Mouse (Mus musculus) hindbrain, embryonic 13.5 days (tissue): ENCODE results near the gene Dtnbp1. TPM values are rescaled to one million over a fixed set of nuclear protein-coding genes. Genes with fewer than 3 reads are reported as not detected.

Source experiments
- ATAC-seq: fragments of 200-750 bp; cut with Nextera tagmentation; 2 replicates; pipeline ENCODE4 v1.8.0; 2017; ENCODE audit warnings: moderate TSS enrichment; ENCODE audit not compliant: low FRiP score
- H3K27ac ChIP-seq: fragments of 300-500 bp; sonication (generic); 2 replicates; pipeline ENCODE4 v1.5.1; 2015; ENCODE audit warnings: inconsistent platforms, mild to moderate bottlenecking, moderate library complexity
- H3K27me3 ChIP-seq: fragments of 300-500 bp; sonication (generic); 2 replicates; pipeline ENCODE4 v1.6.1; 2015; ENCODE audit warnings: mild to moderate bottlenecking, inconsistent platforms
- H3K36me3 ChIP-seq: fragments of 300-500 bp; sonication (generic); 2 replicates; pipeline ENCODE4 v1.6.1; 2015; ENCODE audit warnings: mild to moderate bottlenecking, inconsistent platforms
- H3K4me1 ChIP-seq: fragments of 300-500 bp; sonication (generic); replicated peaks from 2 replicates; pipeline ENCODE4 v1.6.1; 2015; ENCODE audit warnings: inconsistent platforms
- H3K4me2 ChIP-seq: fragments of 300-500 bp; sonication (generic); 2 replicates; pipeline ENCODE4 v1.6.1; 2015; ENCODE audit warnings: inconsistent platforms, mild to moderate bottlenecking, moderate library complexity
- H3K4me3 ChIP-seq: fragments of 300-500 bp; sonication (generic); 2 replicates; pipeline ENCODE4 v1.5.1; 2015; ENCODE audit warnings: mild to moderate bottlenecking, inconsistent platforms
- H3K9ac ChIP-seq: fragments of 300-500 bp; sonication (generic); 2 replicates; pipeline ENCODE4 v1.6.1; 2015; ENCODE audit warnings: mild to moderate bottlenecking, inconsistent platforms
- H3K9me3 ChIP-seq: fragments of 300-500 bp; sonication (generic); 2 replicates; pipeline ENCODE4 v1.6.1; 2016; ENCODE audit warnings: inconsistent platforms
- WGBS: fragments of 180-500 bp; shearing (Covaris S2); methylation state at CpG from one replicate; pipeline ENCODE4 v1.1.7; 2015; 5-methylcytosine and 5-hydroxymethylcytosine counted together
- polyA plus RNA-seq: library from polyadenylated mRNA; unstranded; fragments of >200 nt; fragmentation: Nextera tagmentation; extraction: Ambion mirVana; gene quantifications from 2 replicates; pipeline ENCODE4 v1.2.1, GENCODE M21; 2015

Gene Dtnbp1
- polyA plus RNA-seq, 1 experiment from 2014 or later: 111 TPM

GRCm38 (mm10) chr13:44912851-44913250 is 89.1 kb downstream of the Dtnbp1 start:
- H3K4me1 ChIP-seq: peaks cover 30% of the 10 kb centered on the region
- WGBS: 75% methylated on average over 2 of the region's 2 CpGs
- H3K27me3 ChIP-seq: no peaks in the 10 kb centered on the region
- no peak overlapping the region for H3K9ac ChIP-seq
- no peak overlapping the region for H3K4me3 ChIP-seq
- no peaks in the 10 kb centered on the region for H3K9me3 ChIP-seq
- ATAC-seq: peak; percentile 39
- H3K27ac ChIP-seq: peak overlapping the region; percentile 49; the same call in 1 of the 2 replicates
- peaks cover 95% of the 10 kb centered on the region for H3K36me3 ChIP-seq
- H3K4me2 ChIP-seq: no peak overlapping the region

GRCm38 (mm10) chr13:44908790-44909189 is 93.2 kb downstream of the Dtnbp1 start:
- H3K4me2 ChIP-seq: no peak overlapping the region
- WGBS: 17% methylated on average over 1 of the region's 1 CpGs
- no peak for ATAC-seq
- H3K9ac ChIP-seq: no peak overlapping the region
- H3K36me3 ChIP-seq: peaks cover 88% of the 10 kb centered on the region
- no peaks in the 10 kb centered on the region for H3K9me3 ChIP-seq
- peaks cover 47% of the 10 kb centered on the region for H3K4me1 ChIP-seq
- H3K27ac ChIP-seq: peak overlapping the region; percentile 41
- no peaks in the 10 kb centered on the region for H3K27me3 ChIP-seq
- H3K4me3 ChIP-seq: no peak overlapping the region

GRCm38 (mm10) chr13:44907702-44908101 is 94.2 kb downstream of the Dtnbp1 start:
- Histone ChIP-seq H3K4me2 (no peak overlapping the region), H3K27me3 (no peaks in the 10 kb centered on the region), H3K4me1 (peaks cover 42% of the 10 kb centered on the region), H3K9me3 (no peaks in the 10 kb centered on the region), H3K27ac (peak overlapping the region; percentile 41), H3K9ac (no peak overlapping the region), H3K4me3 (no peak overlapping the region), H3K36me3 (peaks cover 87% of the 10 kb centered on the region)
- ATAC-seq: peak; percentile 93
- WGBS: 41% methylated on average over 6 of the region's 6 CpGs

DNA sequence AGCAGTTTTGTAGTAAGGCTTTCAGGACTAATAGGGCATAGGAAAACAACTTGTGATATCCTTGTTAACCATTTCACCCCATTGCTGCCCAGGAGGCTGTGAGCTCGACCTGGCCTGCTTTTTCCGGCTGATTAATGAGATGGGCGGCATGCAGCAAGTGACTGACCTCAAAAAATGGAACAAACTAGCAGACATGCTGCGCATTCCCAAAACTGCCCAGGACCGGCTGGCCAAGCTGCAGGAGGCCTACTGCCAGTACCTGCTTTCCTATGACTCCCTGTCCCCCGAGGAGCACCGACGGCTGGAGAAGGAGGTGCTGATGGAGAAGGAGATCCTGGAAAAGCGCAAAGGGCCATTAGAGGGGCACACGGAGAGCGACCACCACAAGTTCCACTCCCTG is 95.8 kb downstream of the Dtnbp1 start:
- no peak overlapping the region for H3K27ac ChIP-seq

GRCm38 (mm10) chr13:44904271-44904670 is 97.7 kb downstream of the Dtnbp1 start:
- Histone ChIP-seq H3K4me2 (no peak overlapping the region), H3K36me3 (peaks cover 72% of the 10 kb centered on the region), H3K4me1 (peaks cover 31% of the 10 kb centered on the region), H3K9me3 (no peaks in the 10 kb centered on the region), H3K9ac (no peak overlapping the region), H3K27ac (no peak overlapping the region), H3K4me3 (no peak overlapping the region), H3K27me3 (no peaks in the 10 kb centered on the region)
- WGBS: 76% methylated on average over 1 of the region's 1 CpGs
- no peak for ATAC-seq

More for the DNA sequence above, 95.8 kb downstream of the Dtnbp1 start:
- Histone ChIP-seq H3K27me3 (no peaks in the 10 kb centered on the region), H3K4me3 (no peak overlapping the region), H3K36me3 (peaks cover 82% of the 10 kb centered on the region), H3K4me1 (peaks cover 34% of the 10 kb centered on the region), H3K9me3 (no peaks in the 10 kb centered on the region), H3K9ac (no peak overlapping the region), H3K4me2 (no peak overlapping the region)
- ATAC-seq: no peak
- 88% methylated on average over 11 of the region's 11 CpGs for WGBS

DNA sequence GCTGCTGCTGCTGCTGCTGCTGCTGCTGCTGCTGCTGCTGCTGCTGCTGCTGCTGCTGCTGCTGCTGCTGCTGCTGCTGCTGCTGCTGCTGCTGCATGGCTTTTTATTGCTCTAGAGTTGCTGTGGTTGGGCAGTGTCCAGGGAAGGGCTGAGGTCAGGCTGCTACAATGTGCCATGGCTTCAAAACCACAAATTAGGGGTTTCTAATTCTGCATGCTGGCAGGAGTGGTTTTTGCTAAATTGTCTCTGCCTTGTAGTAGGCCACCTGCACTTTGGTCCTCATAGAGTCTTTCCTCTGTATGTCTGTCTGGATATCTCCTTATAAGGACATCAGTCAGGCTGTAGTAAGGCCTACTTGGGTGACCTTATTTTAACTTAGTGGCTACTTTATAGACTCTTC is 98.5 kb downstream of the Dtnbp1 start:
- Histone ChIP-seq H3K9me3 (no peaks in the 10 kb centered on the region), H3K27me3 (no peaks in the 10 kb centered on the region), H3K4me1 (peaks cover 23% of the 10 kb centered on the region), H3K4me2 (no peak overlapping the region), H3K27ac (no peak overlapping the region), H3K36me3 (peaks cover 73% of the 10 kb centered on the region), H3K9ac (no peak overlapping the region), H3K4me3 (no peak overlapping the region)
- no peak for ATAC-seq

- peaks cover 74% of the 10 kb centered on the region for H3K36me3 ChIP-seq
- H3K27ac ChIP-seq: no peak overlapping the region
- H3K9me3 ChIP-seq: no peaks in the 10 kb centered on the region
- H3K27me3 ChIP-seq: no peaks in the 10 kb centered on the region
- H3K4me3 ChIP-seq: no peak overlapping the region
- H3K9ac ChIP-seq: no peak overlapping the region
- no peak overlapping the region for H3K4me2 ChIP-seq
- peaks cover 12% of the 10 kb centered on the region for H3K4me1 ChIP-seq
- 96% methylated on average over 6 of the region's 6 CpGs for WGBS
- ATAC-seq: no peak
These were observed 99.6 kb downstream of the Dtnbp1 start for GRCm38 (mm10) chr13:44902299-44902698.

DNA sequence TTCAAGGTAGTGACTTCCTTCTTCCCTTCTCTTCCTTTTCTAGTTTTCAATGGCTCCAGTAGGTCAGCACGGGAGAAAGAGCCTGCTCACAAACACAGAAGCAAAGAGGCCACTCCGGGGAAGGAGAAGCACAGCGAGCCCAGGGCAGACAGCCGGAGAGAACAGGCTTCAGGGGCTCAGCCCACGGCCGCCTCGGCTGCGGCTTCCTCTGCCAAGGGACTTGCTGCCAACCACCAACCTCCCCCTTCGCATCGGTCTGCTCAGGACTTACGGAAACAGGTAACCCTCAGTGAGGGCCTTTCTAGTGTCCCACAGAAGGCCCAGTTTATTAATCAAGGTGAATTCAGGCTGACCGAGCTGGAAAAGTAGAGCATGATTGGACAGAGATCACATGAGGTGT is 105.7 kb downstream of the Dtnbp1 start:
- no peak for ATAC-seq
- Histone ChIP-seq H3K9me3 (no peaks in the 10 kb centered on the region), H3K4me3 (no peak overlapping the region), H3K4me1 (peaks cover 16% of the 10 kb centered on the region), H3K4me2 (no peak overlapping the region), H3K9ac (no peak overlapping the region), H3K36me3 (peaks cover 54% of the 10 kb centered on the region), H3K27ac (no peak overlapping the region), H3K27me3 (no peaks in the 10 kb centered on the region)
- WGBS: 94% methylated on average over 12 of the region's 12 CpGs

- ATAC-seq: no peak
- Histone ChIP-seq H3K4me1 (peaks cover 25% of the 10 kb centered on the region), H3K27ac (no peak overlapping the region), H3K4me2 (no peak overlapping the region), H3K36me3 (peaks cover 30% of the 10 kb centered on the region), H3K27me3 (no peaks in the 10 kb centered on the region), H3K9ac (no peak overlapping the region), H3K4me3 (no peak overlapping the region), H3K9me3 (no peaks in the 10 kb centered on the region)
- WGBS: 41% methylated on average over 5 of the region's 5 CpGs
These were observed 109.9 kb downstream of the Dtnbp1 start for GRCm38 (mm10) chr13:44891813-44892730.

DNA sequence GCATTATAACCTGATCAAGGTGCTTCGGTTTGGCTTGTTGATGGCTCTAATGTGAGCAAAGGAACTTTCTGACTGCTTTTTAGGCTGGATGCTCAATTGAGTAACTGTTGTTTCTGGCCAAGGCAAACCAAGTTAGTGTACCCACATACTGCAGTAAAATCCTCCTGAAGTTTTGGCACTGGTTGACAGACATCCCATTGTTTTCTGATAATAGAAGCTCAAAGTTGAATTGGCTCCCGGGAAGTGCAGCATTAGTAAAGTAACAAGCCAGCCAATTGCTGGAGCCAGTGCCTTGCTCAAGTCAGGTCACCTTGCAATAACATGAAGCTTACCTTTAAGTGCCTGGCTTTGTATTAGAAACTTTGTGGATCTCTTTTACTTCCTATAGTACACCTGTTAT is 111.3 kb downstream of the Dtnbp1 start:
- peaks cover 24% of the 10 kb centered on the region for H3K36me3 ChIP-seq
- H3K27ac ChIP-seq: no peak overlapping the region
- no peak overlapping the region for H3K9ac ChIP-seq
- H3K4me2 ChIP-seq: no peak overlapping the region
- H3K4me3 ChIP-seq: no peak overlapping the region
- peaks cover 25% of the 10 kb centered on the region for H3K4me1 ChIP-seq
- H3K9me3 ChIP-seq: no peaks in the 10 kb centered on the region
- 50% methylated on average over 2 of the region's 2 CpGs for WGBS
- H3K27me3 ChIP-seq: no peaks in the 10 kb centered on the region
- ATAC-seq: no peak

DNA sequence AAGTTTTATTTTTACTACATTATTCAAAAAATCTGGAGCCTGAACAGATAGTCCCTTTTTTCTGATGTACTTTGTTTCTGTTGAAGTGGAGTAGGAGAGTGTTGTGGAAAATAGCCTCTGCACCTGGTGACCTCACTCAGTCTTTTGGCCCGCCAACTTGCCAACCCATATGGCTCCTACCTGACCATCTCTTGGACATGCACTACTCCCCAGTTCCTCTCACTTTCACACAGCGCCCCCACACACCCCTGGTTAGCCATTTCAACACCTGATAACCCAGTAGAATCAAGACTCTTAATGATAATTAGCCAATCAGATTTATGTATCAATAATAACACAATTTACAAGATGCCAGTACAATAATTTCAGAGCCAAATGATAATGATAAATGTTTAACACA is 115.7 kb downstream of the Dtnbp1 start:
- H3K4me3 ChIP-seq: no peak overlapping the region
- H3K27ac ChIP-seq: no peak overlapping the region
- ATAC-seq: no peak
- 94% methylated on average over 2 of the region's 2 CpGs for WGBS
- no peaks in the 10 kb centered on the region for H3K27me3 ChIP-seq
- H3K36me3 ChIP-seq: peaks cover 16% of the 10 kb centered on the region
- H3K4me2 ChIP-seq: no peak overlapping the region
- no peak overlapping the region for H3K9ac ChIP-seq
- H3K9me3 ChIP-seq: no peaks in the 10 kb centered on the region
- H3K4me1 ChIP-seq: peaks cover 18% of the 10 kb centered on the region; the same call in 1 of the 2 replicates

- 91% methylated on average over 4 of the region's 4 CpGs for WGBS
- no peak overlapping the region for H3K9ac ChIP-seq
- H3K27me3 ChIP-seq: no peaks in the 10 kb centered on the region
- no peak overlapping the region for H3K4me2 ChIP-seq
- no peak overlapping the region for H3K4me3 ChIP-seq
- no peaks in the 10 kb centered on the region for H3K9me3 ChIP-seq
- peaks cover 7% of the 10 kb centered on the region for H3K36me3 ChIP-seq
- ATAC-seq: no peak
- H3K27ac ChIP-seq: no peak overlapping the region
- H3K4me1 ChIP-seq: peaks cover 35% of the 10 kb centered on the region
These were observed 120.9 kb downstream of the Dtnbp1 start for GRCm38 (mm10) chr13:44881001-44881400.

DNA sequence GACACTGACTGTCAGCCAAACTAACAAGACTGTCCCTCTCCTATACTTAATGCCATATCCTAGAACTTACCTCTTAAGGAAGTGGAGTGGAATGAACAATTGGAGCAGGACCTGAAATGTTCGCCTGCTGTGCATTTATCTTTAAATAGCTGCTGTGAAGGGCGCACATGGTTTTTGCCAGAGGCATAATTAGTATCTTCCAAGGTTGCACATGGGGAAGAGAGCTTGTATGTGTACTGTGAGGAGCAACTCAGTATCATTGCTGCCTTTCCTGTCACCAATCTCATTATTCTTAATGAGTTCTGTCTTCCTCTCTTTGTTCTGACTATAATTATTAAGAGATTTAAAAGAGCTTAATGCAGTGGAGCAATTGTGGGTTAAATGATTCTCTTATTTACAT is 125.1 kb downstream of the Dtnbp1 start:
- peaks cover 16% of the 10 kb centered on the region for H3K36me3 ChIP-seq
- no peak overlapping the region for H3K9ac ChIP-seq
- H3K4me1 ChIP-seq: peaks cover 32% of the 10 kb centered on the region
- peak overlapping the region; percentile 50 for H3K27ac ChIP-seq
- no peaks in the 10 kb centered on the region for H3K27me3 ChIP-seq
- no peaks in the 10 kb centered on the region for H3K9me3 ChIP-seq
- 65% methylated on average over 2 of the region's 2 CpGs for WGBS
- H3K4me3 ChIP-seq: no peak overlapping the region
- no peak overlapping the region for H3K4me2 ChIP-seq
- ATAC-seq: peak; percentile 46; the same call in 1 of the 2 replicates
